Mouse (Mus musculus) ES-E14 (cell line): ENCODE results near the gene Trnau1ap. TPM values are rescaled to one million over a fixed set of nuclear protein-coding genes. Genes with fewer than 3 reads are reported as not detected.

Experiments
- DNase-seq: peaks from one replicate; pipeline ENCODE4 v3.0.0-alpha.2; 2013; ENCODE audit warnings: low read depth, low spot score
- H3K27ac ChIP-seq: 2 replicates; pipeline ENCODE4 v1.5.1; 2012; ENCODE audit warnings: low read depth, mild to moderate bottlenecking, low read length, moderate library complexity, mixed read lengths; ENCODE audit not compliant: poor library complexity, insufficient read depth, severe bottlenecking
- H3K36me3 ChIP-seq: 2 replicates; pipeline ENCODE4 v1.6.1; 2012; ENCODE audit warnings: mild to moderate bottlenecking, low read length, moderate library complexity, mixed read lengths; ENCODE audit not compliant: control insufficient read depth, poor library complexity, insufficient read depth, severe bottlenecking
- H3K4me1 ChIP-seq, 2 experiments: fragments of 150-350 bp in 1 of 2; sonication (generic) in 1 of 2; 2 replicates each; pipeline ENCODE4 v1.6.1; 2012; ENCODE audit warnings: low read length in 2 of 2, mild to moderate bottlenecking in 1 of 2, mixed read lengths in 1 of 2; ENCODE audit not compliant: control insufficient read depth in 2 of 2, insufficient read depth in 2 of 2, poor library complexity in 1 of 2
- H3K4me3 ChIP-seq, 2 experiments: fragments of 150-350 bp in 1 of 2; sonication (generic) in 1 of 2; 2 replicates each; pipeline ENCODE4 v1.5.1; 2012; ENCODE audit warnings: low read length in 2 of 2, low read depth in 1 of 2, mild to moderate bottlenecking in 1 of 2, mixed read lengths in 1 of 2; ENCODE audit not compliant: insufficient read depth in 1 of 2, poor library complexity in 1 of 2, severe bottlenecking in 1 of 2
- H3K9ac ChIP-seq: 2 replicates; pipeline ENCODE4 v1.6.1; 2012; ENCODE audit warnings: low read depth, mild to moderate bottlenecking, low read length, mixed read lengths; ENCODE audit not compliant: poor library complexity, insufficient read depth, severe bottlenecking
- H3K9me3 ChIP-seq: fragments of 150-350 bp; sonication (generic); 2 replicates; pipeline ENCODE4 v1.6.1; 2012; ENCODE audit warnings: low read depth, mild to moderate bottlenecking, low read length; ENCODE audit not compliant: control insufficient read depth, insufficient read depth
- CHD2 ChIP-seq: IDR thresholded peaks from 2 replicates; pipeline ENCODE4 v1.6.1; 2014; ENCODE audit warnings: mild to moderate bottlenecking, low read depth, low read length, inconsistent platforms
- HCFC1 ChIP-seq: IDR thresholded peaks from 2 replicates; pipeline ENCODE4 v1.6.1; 2012; ENCODE audit warnings: low read length, inconsistent platforms, borderline replicate concordance; ENCODE audit not compliant: insufficient read depth
- MAFK ChIP-seq: IDR thresholded peaks from 2 replicates; pipeline ENCODE4 v1.6.1; 2014; ENCODE audit warnings: mild to moderate bottlenecking, low read depth, low read length, inconsistent platforms; ENCODE audit not compliant: insufficient read depth
- ZC3H11A ChIP-seq: IDR thresholded peaks from 2 replicates; pipeline ENCODE4 v1.6.1; 2012; ENCODE audit warnings: low read depth, mild to moderate bottlenecking, inconsistent platforms, low read length, borderline replicate concordance
- ZNF384 ChIP-seq: IDR thresholded peaks from 2 replicates; pipeline ENCODE4 v1.6.1; 2012; ENCODE audit warnings: low read depth, low read length, inconsistent platforms
- in situ Hi-C, 2 experiments: fragments of 600-800 bp; cut with MboI; formaldehyde crosslinking; loops; one replicate each; pipeline ENCODE4 v1.15.1; 2025; ENCODE audit warnings: low sequenced_read_pairs in 2 of 2, inconsistent platforms in 1 of 2; ENCODE audit not compliant: unreplicated experiment in 2 of 2
- total RNA-seq: library from RNA; depleted of rRNA; stranded (reverse); fragments of 300-350 nt; gene quantifications from 2 replicates; pipeline ENCODE4 v1.2.3, GENCODE M21; 2012

Trnau1ap gene
- total RNA-seq, 1 experiment = 61.8 TPM

DNA sequence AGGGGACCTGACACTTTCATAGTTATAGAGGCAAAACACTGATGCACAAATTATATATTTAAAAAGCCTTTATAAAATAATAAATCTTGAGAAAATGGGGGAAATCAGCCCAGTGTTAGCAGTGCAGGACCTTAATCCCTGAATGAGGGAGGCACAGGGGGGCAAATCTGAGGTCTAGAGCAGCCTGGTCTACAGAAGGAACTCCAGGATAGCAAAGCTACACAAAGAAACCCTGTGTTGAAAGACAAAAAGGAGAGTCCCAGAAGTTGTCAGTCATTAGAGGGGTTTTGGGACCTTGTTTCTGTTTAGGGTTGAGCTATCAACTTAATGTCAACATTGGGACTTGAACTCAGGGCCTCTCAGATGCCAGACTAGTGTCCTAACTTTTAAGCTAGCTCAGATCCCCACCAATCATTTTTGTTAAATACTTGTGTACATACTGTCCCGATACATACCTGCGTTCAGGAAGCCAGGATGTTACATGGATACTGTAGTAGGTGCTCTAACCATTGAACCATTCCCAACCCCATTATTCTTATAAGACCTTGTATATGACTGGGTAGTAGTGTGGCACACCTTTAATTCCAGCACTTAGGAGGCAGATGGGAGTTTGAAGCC, 20.9 kb upstream of the Trnau1ap start:
- TF ChIP-seq ZNF384 = no peak
- TF ChIP-seq ZC3H11A = no peak
- TF ChIP-seq HCFC1 = no peak
- no peak for TF ChIP-seq CHD2
- no peak for TF ChIP-seq MAFK
- DNase-seq = peak; percentile 71
- Histone ChIP-seq H3K9ac (no peak overlapping the region; the same call in 1 of the 2 replicates), H3K9me3 (no peaks in the 10 kb centered on the region), H3K27ac (no peak overlapping the region), H3K4me3 (no peak overlapping the region), H3K4me1 (peaks cover 2 to 5% of the 10 kb centered on the region in 2 experiments; a peak in 3 of 4 replicates), H3K36me3 (peaks cover 23% of the 10 kb centered on the region)
- in situ Hi-C loops = no loop called here

DNA sequence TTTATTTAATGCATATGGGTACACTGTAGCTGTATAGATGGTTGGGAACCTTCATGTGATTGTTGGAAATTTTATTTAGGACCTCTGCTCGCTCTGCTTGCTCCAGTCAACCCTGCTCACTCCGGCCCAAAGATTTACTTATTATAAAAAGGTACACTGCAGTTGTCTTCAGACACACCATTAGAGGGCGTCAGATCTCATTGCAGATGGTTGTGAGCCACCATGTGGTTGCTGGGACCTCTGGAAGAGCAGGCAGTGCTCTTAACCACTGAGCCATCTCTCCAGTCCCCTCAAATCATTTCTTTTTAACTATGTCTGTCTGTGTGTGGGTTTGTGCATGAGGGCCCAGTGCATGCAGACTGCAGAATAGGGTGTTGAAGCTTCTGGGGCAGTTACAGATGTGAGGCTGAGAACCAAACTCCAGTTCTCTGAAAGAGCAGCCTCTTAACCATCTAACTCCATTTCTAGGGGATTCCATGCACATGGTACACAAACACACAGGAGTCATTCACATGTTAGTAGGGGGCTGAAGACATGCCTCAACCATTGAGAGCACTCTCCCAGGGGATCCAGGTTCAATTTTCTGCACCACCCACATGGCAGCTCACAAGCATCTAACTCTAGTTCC, 20.3 kb upstream of the Trnau1ap start:
- no peak overlapping the region for H3K4me3 ChIP-seq
- no peak for TF ChIP-seq HCFC1
- TF ChIP-seq ZNF384 = no peak
- TF ChIP-seq MAFK = no peak
- no peak for TF ChIP-seq CHD2
- TF ChIP-seq ZC3H11A = no peak
- H3K36me3 ChIP-seq = peaks cover 23% of the 10 kb centered on the region
- H3K9ac ChIP-seq = no peak overlapping the region
- H3K9me3 ChIP-seq = no peaks in the 10 kb centered on the region
- peak; percentile 42 for DNase-seq
- H3K27ac ChIP-seq = no peak overlapping the region
- H3K4me1 ChIP-seq = peaks cover 2 to 5% of the 10 kb centered on the region in 2 experiments; a peak in 3 of 4 replicates
- in situ Hi-C loops = no loop called here

DNA sequence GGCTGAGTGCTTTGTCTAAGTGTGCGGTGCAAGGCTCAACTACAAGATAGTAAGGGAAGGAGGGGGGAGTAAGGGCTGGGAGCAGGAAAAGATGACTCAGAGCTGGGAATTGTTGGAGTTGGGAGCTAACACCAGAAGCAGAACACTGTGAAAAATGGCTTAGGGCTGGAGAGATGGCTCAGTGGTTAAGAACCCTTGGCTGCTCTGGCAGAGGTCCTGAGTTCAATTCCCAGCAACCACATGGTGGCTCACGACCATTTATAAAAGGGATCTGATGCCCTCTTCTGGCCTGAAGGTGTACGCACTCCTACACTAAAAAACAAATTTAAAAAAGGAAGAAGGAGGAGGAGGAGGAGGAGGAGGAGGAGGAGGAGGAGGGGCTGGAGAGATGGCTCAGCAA, 17.3 kb upstream of the Trnau1ap start:
- in situ Hi-C loops = no loop called here
- H3K4me3 ChIP-seq = no peak overlapping the region
- DNase-seq = peak; percentile 29
- TF ChIP-seq ZNF384 (no peak), MAFK (no peak), CHD2 (no peak), HCFC1 (no peak), ZC3H11A (no peak)
- H3K36me3 ChIP-seq = peaks cover 12% of the 10 kb centered on the region
- no peaks in the 10 kb centered on the region for H3K9me3 ChIP-seq
- H3K27ac ChIP-seq = no peak overlapping the region
- H3K9ac ChIP-seq = no peak overlapping the region
- peaks cover 2 to 12% of the 10 kb centered on the region in 2 experiments; a peak in 3 of 4 replicates for H3K4me1 ChIP-seq

GRCm38 (mm10) chr4:132346261-132346660, 16.9 kb upstream of the Trnau1ap start:
- TF ChIP-seq ZC3H11A (no peak), CHD2 (no peak), MAFK (no peak), ZNF384 (no peak), HCFC1 (no peak)
- no peak overlapping the region for H3K9ac ChIP-seq
- no peaks in the 10 kb centered on the region for H3K9me3 ChIP-seq
- H3K4me3 ChIP-seq = no peak overlapping the region
- in situ Hi-C loops = no loop called here
- no peak overlapping the region for H3K27ac ChIP-seq
- H3K36me3 ChIP-seq = peaks cover 8% of the 10 kb centered on the region
- DNase-seq = no peak
- H3K4me1 ChIP-seq = peaks cover 2 to 14% of the 10 kb centered on the region in 2 experiments; a peak in 3 of 4 replicates
